Mouse (Mus musculus) left cerebral cortex, adult 9 months (tissue): ENCODE measurements around the gene Gga1.

Experiments used
- DNase-seq, 2 experiments: peaks; one replicate each; pipeline ENCODE4 v3.0.0; 2022; ENCODE audit warnings: low spot score in 2 of 2

The Gga1 gene

GRCm38 (mm10) chr15:78876991-78877809 is at the start of gene Gga1:
Gga1 (plus strand) TSS chr15:78877190.
- peak; percentile 94 to 97 for DNase-seq

DNA sequence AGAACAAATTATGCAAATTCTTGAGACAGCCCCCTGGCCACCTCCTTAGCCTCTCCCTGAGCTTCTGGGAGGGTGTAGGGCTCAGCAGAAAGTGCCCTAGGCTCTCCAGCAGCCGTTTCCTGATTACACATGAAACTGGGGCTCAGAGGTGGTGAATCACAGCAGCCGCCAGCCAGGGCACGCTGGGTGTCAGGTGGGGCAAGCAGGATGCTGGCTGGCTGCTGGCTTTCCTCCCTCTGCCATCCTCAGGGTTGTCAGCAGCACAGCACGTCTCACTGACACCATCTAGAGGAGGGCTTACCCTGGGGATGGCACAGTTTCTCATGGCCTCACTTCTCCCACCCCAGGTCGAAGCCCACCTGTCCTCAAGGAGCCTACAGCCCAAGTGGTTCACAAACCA is 48.7 kb upstream of the Gga1 start:
- no peak for DNase-seq

- DNase-seq, result no peak
Observed at GRCm38 (mm10) chr15:78829636-78830035, 47.4 kb upstream of the Gga1 start.

DNA sequence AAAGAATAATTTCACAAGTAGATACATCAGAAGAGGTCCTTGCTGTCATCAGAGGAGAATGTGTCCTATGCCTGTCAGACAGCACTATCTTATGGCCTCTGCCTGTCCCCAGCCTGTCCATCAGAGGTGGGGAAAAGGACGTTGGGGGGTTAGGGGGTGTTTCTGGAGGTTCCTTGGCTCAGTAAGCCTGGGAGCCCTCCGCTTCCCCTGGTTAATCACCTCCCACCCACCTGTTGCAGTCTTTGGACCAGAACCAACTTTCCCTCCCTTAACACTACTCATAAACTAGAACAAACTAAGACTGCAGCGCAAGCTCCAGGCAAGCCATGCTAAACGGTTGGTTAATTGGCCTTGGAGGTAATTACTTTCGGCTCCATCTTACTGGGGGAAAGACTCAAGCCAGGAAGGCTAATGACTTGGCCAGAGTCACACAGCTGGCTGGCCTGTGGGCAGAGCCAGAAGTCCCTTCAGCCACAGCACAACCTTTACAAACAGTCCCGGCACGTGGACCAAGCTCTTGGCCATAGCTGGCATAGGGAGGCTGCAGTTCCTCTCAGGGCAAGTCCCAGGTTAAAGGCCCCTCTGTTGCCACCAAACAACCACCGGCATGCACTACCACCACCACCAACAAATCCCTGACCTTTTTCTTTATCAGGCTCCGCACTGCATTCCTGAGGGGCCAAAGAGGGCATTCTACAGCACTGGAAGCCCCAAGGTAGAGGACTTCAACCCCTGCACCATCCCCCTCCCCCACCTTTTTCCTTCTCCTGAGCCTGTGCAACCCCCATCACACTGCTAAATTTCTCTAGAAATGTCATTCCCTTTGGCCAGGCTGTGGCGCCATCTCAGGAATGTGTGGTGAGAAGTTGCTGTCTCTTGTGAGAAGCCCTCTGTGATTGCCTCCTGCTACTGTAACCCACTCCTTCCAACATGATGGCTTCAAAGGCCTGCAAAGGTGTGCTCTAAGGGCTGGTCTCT is 46.0 kb upstream of the Gga1 start:
- DNase-seq, result no peak

DNA sequence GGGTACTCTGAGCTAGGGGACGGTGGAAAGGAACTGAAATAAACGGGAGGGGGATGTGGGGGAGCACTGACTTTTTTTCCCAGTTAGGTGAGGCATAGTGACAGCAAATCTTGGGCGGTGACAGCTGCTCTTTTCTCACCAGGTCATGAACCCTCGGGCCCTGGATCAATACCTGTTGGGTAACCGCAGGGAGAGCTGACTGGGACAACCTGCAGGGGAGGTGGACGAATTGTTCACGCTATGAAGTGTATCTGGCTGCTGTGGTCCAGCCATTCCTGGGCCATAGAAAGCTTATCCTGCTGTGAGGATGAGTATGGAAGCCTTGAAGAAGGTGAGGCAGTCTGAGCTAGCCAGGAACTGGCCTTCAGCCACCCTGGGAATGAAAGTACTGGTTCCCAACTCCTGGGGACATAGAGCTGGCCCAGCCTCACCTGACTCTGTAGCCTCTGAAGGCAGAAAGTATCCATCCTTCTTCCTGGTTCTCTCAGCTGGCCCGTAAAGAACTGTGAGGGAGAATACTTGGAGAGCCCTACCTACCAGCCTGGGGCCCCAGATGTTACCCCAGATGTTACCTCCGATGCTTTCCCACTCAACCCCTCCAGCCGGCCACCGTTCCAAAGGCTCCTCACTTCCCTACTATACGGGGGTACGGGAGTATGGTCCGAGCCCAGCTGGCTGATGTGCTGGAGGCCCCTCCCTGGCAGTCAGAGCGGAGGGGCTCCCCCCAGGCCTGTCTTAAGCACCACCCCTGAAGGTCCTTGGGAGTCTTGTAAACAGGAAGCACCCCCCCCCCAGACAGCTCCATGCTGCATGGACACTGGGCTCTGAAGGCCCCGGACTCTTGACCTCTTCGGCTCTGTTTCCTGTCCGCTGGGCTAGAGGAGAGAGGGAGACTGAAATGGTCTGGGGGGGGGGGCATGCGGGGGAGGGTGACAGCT is 45.0 kb upstream of the Gga1 start:
- DNase-seq, result no peak

GRCm38 (mm10) chr15:78832701-78833123 is 44.3 kb upstream of the Gga1 start:
- peak; percentile 57 to 70 for DNase-seq

GRCm38 (mm10) chr15:78833582-78833981 is 43.4 kb upstream of the Gga1 start:
- no peak for DNase-seq

DNA sequence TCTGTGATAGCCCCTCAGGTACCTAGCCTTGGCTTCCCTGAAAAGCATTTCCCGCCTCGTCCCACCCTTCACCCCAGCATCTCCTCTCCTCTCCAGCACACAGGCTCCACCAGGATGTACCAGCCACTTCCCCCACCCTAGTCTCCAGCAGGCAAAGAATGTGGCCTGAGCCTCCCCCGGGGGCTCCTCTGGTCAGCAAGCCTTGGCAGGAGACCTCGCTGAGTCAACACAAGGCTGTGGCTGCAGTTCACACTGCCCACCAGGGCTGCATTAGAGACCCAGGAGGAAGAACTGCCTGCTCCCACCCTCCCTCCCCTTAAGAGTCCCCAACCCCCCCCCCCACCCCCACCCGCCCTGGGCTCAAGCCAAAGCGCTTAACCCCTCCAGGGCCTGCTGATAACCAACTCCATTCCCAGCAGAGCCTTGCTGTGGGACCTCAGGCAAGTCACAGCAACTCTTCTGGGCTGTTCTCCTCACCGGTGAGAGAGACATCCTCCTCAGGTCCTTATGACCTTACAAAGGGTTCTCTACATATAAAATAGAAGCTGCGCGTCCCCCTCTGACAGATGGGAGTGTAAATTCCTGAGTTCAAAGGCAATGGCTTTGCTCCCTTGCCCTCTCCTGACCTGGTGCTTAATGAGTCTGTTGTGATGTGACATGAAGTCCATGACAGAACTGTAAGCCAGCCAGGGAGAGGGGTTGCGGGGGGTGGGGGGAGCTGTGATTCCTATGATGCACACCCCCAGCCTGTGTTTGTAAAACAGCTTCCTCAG is 42.6 kb upstream of the Gga1 start:
- no peak for DNase-seq

GRCm38 (mm10) chr15:78835200-78836085 is 41.5 kb upstream of the Gga1 start:
- no peak for DNase-seq

GRCm38 (mm10) chr15:78836086-78836621 is 40.8 kb upstream of the Gga1 start:
- no peak for DNase-seq

GRCm38 (mm10) chr15:78839744-78840143 is 37.2 kb upstream of the Gga1 start:
- DNase-seq, result no peak

GRCm38 (mm10) chr15:78840241-78840640 is 36.7 kb upstream of the Gga1 start:
- no peak for DNase-seq

- DNase-seq, result no peak
Observed at GRCm38 (mm10) chr15:78840751-78841150, 36.2 kb upstream of the Gga1 start.

GRCm38 (mm10) chr15:78841161-78841790 is 35.7 kb upstream of the Gga1 start:
- no peak for DNase-seq

DNA sequence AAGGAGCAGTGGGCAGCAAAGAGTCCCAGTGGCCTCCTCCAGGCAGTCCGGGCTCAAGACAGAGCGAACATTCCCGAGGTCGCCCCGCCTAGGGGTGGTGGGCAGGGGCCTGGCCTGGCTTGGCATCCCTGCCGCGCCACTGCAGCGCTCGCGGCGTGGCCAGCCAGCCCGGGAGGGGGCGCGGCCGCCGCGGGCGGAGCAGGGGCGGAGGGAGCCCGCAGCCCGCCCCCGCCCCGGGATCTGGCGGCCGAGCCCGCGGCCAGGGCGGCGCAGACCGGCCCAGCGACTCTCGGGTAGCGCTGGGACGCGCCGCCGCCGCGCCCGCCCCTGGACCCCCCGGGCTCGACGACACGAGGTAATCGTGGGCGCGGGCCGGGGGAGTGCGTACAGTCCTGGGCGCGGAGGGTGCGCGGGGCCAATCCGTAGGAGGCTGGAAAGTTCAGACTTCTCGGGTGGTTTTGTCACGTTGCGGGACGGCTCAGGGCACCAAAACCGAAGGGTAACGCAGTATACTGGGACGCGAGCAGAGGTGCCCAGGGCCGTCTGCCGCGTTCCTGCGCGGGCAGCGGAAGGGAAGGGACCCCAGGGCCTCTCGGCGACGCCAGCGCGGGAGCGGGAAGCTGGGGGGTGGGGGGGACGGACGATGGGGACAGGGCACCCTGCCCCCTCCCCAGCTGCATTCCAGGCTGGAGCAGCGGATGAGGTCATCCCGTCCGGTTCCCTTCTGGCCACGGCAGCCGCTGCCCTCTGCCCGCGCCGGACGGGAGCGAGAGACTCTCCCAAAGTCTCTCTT is 34.4 kb upstream of the Gga1 start, which contains the start of gene Cdc42ep1:
TSS of gene Cdc42ep1 (plus strand) at position 254 of the 793 bp plus-strand sequence.
- no peak for DNase-seq

- DNase-seq, result no peak
Observed at GRCm38 (mm10) chr15:78843581-78844469, 33.2 kb upstream of the Gga1 start.

- no peak for DNase-seq
Observed at GRCm38 (mm10) chr15:78844791-78845190, 32.2 kb upstream of the Gga1 start.
